Mouse (Mus musculus) heart, postnatal 0 days (tissue): Measurements from ENCODE around the gene Wwc1. TPM values are rescaled to one million over a fixed set of nuclear protein-coding genes. Genes with fewer than 3 reads are reported as not detected.

Experiments used
- ATAC-seq: fragments of 200-750 bp; cut with Nextera tagmentation; 2 replicates; pipeline ENCODE4 v1.8.0; 2017; ENCODE audit warnings: low read depth, moderate number of reproducible peaks, moderate library complexity; ENCODE audit not compliant: insufficient read depth
- DNase-seq: peaks from one replicate; pipeline ENCODE4 v3.0.0-alpha.2; 2016; ENCODE audit warnings: low spot score
- H3K27ac ChIP-seq: fragments of 300-500 bp; sonication (generic); 2 replicates; pipeline ENCODE4 v1.5.1; 2014; ENCODE audit warnings: low read depth, mild to moderate bottlenecking
- H3K27me3 ChIP-seq: fragments of 300-500 bp; sonication (generic); 2 replicates; pipeline ENCODE4 v1.6.1; 2014; ENCODE audit warnings: low read length, mixed read lengths; ENCODE audit not compliant: control insufficient read depth, insufficient read depth
- H3K36me3 ChIP-seq: fragments of 300-500 bp; sonication (generic); replicated peaks from 2 replicates; pipeline ENCODE4 v1.6.1; 2014; ENCODE audit warnings: low read length, mixed read lengths; ENCODE audit not compliant: control insufficient read depth, insufficient read depth
- H3K4me1 ChIP-seq: fragments of 300-500 bp; sonication (generic); 2 replicates; pipeline ENCODE4 v1.6.1; 2014; ENCODE audit warnings: antibody characterized with exemption; ENCODE audit not compliant: control insufficient read depth, insufficient read depth
- H3K4me2 ChIP-seq: fragments of 300-500 bp; sonication (generic); 2 replicates; pipeline ENCODE4 v1.6.1; 2014; ENCODE audit warnings: low read depth, mild to moderate bottlenecking, low read length, moderate library complexity
- H3K4me3 ChIP-seq: fragments of 300-500 bp; sonication (generic); 2 replicates; pipeline ENCODE4 v1.5.1; 2014; ENCODE audit warnings: low read depth, low read length
- H3K9ac ChIP-seq: fragments of 300-500 bp; sonication (generic); replicated peaks from 2 replicates; pipeline ENCODE4 v1.6.1; 2014; ENCODE audit warnings: low read depth, low read length, mixed read lengths
- H3K9me3 ChIP-seq: fragments of 300-500 bp; sonication (generic); replicated peaks from 2 replicates; pipeline ENCODE4 v1.6.1; 2016; ENCODE audit warnings: low read length; ENCODE audit not compliant: control insufficient read depth
- CTCF ChIP-seq: IDR thresholded peaks from 2 replicates; pipeline ENCODE4 v1.5.1; 2016; ENCODE audit warnings: antibody characterized with exemption, control low read depth, low read depth
- EP300 ChIP-seq: IDR thresholded peaks from 2 replicates; pipeline ENCODE4 v1.6.1; 2016; ENCODE audit warnings: antibody characterized with exemption, low read depth
- WGBS: fragments of 180-500 bp; shearing (Covaris S2); extraction: QIAGEN DNeasy Blood & Tissue Kit; methylation state at CpG from one replicate; pipeline ENCODE4 v1.1.7; 2014; 5-methylcytosine and 5-hydroxymethylcytosine counted together
- polyA plus RNA-seq: library from polyadenylated mRNA; unstranded; fragments of >200 nt; fragmentation: Nextera tagmentation; extraction: Ambion mirVana; gene quantifications from 2 replicates; pipeline ENCODE4 v1.2.1, GENCODE M21; 2015
- total RNA-seq: library from RNA; depleted of rRNA; stranded (reverse); fragments of >200 nt; gene quantifications from 2 replicates; pipeline ENCODE4 v1.2.3, GENCODE M21; 2014; ENCODE audit warnings: low replicate concordance

Gene Wwc1
- total and polyA plus RNA-seq, 2 experiments from 2014 or later, result 0.31 to 1.6 TPM

DNA sequence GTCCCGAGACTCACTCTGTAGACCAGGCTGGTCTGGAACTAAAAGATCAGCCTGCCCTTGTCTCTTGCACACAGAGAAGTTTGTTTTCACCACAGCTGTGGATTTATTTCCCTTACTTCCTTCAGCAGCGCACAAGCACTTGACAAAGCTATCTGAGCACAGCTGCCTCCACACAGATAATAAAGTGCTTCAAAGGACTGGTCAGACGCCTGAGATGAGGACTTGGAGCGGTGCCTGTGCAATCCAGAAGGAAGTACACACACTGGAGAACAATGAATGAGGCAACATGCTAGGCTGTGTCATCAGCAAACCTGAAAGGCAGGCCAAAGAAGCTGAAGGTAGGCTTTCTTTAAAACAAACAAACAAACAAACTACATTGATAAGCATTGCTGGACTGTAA is 148.2 kb downstream of the Wwc1 start:
- Histone ChIP-seq H3K4me3 (no peak overlapping the region), H3K27ac (no peak overlapping the region), H3K9me3 (no peaks in the 10 kb centered on the region), H3K4me2 (no peak overlapping the region), H3K36me3 (peaks cover 43% of the 10 kb centered on the region), H3K4me1 (peaks cover 5% of the 10 kb centered on the region; the same call in 1 of the 2 replicates), H3K9ac (no peak overlapping the region), H3K27me3 (no peaks in the 10 kb centered on the region)
- DNase-seq, result peak; percentile 12
- 26% methylated on average over 4 of the region's 4 CpGs for WGBS
- TF ChIP-seq CTCF, result no peak
- no peak for TF ChIP-seq EP300
- ATAC-seq, result no peak

DNA sequence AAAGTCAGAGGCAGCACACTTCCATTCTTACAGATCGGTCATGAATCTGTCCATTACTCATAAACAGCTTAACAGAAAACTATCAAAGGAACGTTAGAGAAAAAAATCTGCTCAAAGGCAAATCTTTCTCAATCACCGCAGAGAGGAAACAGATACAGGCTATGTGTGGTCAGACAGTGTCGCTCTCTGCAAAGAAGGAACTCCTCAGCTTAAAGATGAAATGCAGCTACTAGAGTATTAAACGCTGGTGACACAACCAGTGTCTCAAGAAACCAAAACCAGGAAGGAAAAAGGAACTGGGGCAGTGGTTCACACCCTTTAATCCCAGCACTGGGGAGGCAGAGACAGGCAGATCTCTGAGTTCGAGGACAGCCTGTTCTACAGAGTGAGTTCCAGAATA is 152.6 kb downstream of the Wwc1 start:
- TF ChIP-seq CTCF, result no peak
- TF ChIP-seq EP300, result no peak
- Histone ChIP-seq H3K4me2 (no peak overlapping the region), H3K27me3 (no peaks in the 10 kb centered on the region), H3K9ac (no peak overlapping the region), H3K4me1 (no peaks in the 10 kb centered on the region), H3K9me3 (no peaks in the 10 kb centered on the region), H3K36me3 (peaks cover 80% of the 10 kb centered on the region), H3K4me3 (no peak overlapping the region), H3K27ac (no peak overlapping the region)
- ATAC-seq (no peak), DNase-seq (no peak)
- WGBS, result 90% methylated on average over 6 of the region's 6 CpGs

DNA sequence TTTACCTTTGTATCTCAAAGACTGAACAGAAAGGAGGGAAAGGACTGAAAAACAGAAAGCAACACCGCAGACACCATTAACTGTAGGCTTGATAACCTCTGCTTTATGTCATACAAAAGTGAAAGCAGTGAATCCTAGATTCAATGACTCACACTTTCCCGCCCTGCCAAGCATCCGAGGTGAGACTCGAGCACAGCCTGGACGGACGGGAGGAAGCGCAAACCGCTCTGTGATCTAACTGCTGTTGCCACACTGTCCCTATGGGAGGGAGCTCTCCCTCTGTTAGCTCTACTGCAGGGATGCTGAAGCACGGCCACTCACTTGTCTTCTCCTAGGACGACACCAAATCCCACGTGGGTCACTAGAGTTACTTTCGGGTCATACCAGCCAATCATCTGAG is 164.0 kb downstream of the Wwc1 start:
- Histone ChIP-seq H3K9me3 (no peaks in the 10 kb centered on the region), H3K4me3 (no peak overlapping the region), H3K27me3 (no peaks in the 10 kb centered on the region), H3K36me3 (peaks cover 97% of the 10 kb centered on the region), H3K27ac (no peak overlapping the region), H3K4me2 (no peak overlapping the region), H3K9ac (no peak overlapping the region), H3K4me1 (no peaks in the 10 kb centered on the region)
- ATAC-seq (no peak), DNase-seq (no peak)
- WGBS, result 80% methylated on average over 12 of the region's 12 CpGs
- TF ChIP-seq CTCF, result no peak
- no peak for TF ChIP-seq EP300

DNA sequence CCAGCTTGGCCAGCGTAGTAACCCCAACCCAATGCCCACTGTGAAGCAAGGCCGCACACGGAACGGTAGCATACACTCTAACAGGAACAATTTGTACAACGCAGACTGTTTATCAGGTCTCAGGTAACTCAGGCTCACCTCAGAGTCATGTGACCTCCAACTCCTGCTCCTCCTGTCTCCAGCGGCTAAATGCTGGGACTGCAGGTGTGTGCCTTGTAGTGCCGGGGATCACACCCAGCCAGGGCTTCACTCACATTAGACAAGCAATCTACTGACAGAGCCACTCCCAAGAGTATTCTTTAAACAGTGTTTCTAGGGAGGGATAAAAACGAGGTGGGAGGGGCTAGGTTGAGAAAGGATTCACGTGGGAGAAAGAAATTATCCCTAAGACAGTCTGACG is 168.9 kb downstream of the Wwc1 start:
- TF ChIP-seq EP300, result no peak
- TF ChIP-seq CTCF, result no peak
- Histone ChIP-seq H3K36me3 (peaks cover 97% of the 10 kb centered on the region), H3K4me1 (no peaks in the 10 kb centered on the region), H3K27me3 (no peaks in the 10 kb centered on the region), H3K27ac (no peak overlapping the region), H3K9ac (no peak overlapping the region), H3K4me3 (no peak overlapping the region), H3K9me3 (no peaks in the 10 kb centered on the region), H3K4me2 (no peak overlapping the region)
- 85% methylated on average over 10 of the region's 10 CpGs for WGBS
- ATAC-seq, result no peak
- no peak for DNase-seq

DNA sequence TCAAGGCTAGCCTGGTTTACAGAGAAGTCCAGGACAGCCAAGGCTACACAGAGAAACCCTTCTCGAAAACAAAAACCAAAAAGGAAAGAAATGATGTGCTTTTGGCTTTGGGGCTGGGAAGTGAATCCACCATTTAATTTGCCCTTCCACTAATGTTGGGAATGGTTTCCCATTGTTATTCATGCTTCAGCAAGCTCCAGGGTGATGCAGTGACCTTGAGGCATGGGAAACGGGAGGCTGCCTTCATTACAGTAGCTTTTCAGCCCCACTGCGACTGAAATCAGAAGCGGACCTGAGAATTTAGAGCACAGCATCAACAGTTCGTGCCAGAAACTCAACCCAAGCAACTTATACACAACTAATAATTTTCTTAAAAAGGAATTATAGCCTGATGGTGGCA is 179.0 kb downstream of the Wwc1 start:
- H3K9ac ChIP-seq, result no peak overlapping the region
- no peak for DNase-seq
- no peak overlapping the region for H3K27ac ChIP-seq
- ATAC-seq, result no peak
- 76% methylated on average over 5 of the region's 5 CpGs for WGBS
- H3K27me3 ChIP-seq, result peaks cover 39% of the 10 kb centered on the region
- no peaks in the 10 kb centered on the region for H3K36me3 ChIP-seq
- no peaks in the 10 kb centered on the region for H3K9me3 ChIP-seq
- no peak for TF ChIP-seq EP300
- TF ChIP-seq CTCF, result no peak
- no peak overlapping the region for H3K4me3 ChIP-seq
- no peaks in the 10 kb centered on the region for H3K4me1 ChIP-seq
- no peak overlapping the region for H3K4me2 ChIP-seq

DNA sequence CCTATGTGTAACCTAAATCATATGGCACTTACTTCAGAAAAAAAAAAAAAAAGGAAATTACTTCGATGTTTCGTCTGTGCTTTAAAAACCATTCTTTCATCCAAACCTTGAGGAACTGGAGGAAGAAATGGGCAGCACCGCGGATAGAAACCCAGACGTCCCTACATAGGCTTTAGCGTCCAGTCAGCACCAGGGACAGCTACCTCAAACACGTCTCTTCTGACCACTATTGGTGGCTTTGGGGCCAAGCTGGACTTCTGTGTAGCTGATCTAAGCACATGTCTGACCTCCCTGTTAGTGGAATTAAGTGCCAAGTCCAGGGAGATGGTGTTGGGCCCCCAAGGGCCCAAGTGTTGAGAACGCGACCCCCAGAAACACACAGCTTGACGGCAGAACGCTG is 181.5 kb downstream of the Wwc1 start, which contains the start of gene Fbll1:
Gene Fbll1, minus strand, starts transcription at position 11 of the 400 bp plus-strand sequence.
- no peak within 1 kb of the TSS for H3K9ac ChIP-seq
- no peak within 1 kb of the TSS for H3K27ac ChIP-seq
- ATAC-seq (no peak; the same call in 1 of the 2 replicates), DNase-seq (peak; percentile 39)
- H3K4me3 ChIP-seq, result peak within 1 kb of the TSS; percentile 18
- TF ChIP-seq EP300 (no peak), CTCF (no peak)
- H3K9me3 ChIP-seq, result no peaks in the 10 kb centered on the region
- no peaks in the 10 kb centered on the region for H3K4me1 ChIP-seq
- H3K36me3 ChIP-seq, result no peaks in the 10 kb centered on the region
- H3K4me2 ChIP-seq, result peak within 1 kb of the TSS; percentile 43; the same call in 1 of the 2 replicates
- peaks cover 49% of the 10 kb centered on the region for H3K27me3 ChIP-seq
- WGBS, result 17% methylated on average over 11 of the region's 11 CpGs
